Comparison of ENCODE assay signal across 16 mouse cellular contexts in genomic region chr6:49491526-49491925, GRCm38 (mm10).
"Had no signal": no experiment of that assay in that cellular context is flagged by ENCODE, and none has a peak within 500 bp of the region (broad histone marks: within the 10 kb centered on the region; RNA-seq: fewer than 3 reads in every experiment).

No protein-coding gene starts in this region.

- H3K4me3 ChIP-seq: neural tube, embryonic 12.5 days; neural tube, embryonic 13.5 days; neural tube, embryonic 15.5 days; stomach, embryonic 15.5 days had no signal

- H3K36me3 ChIP-seq: neural tube, embryonic 12.5 days; neural tube, embryonic 13.5 days; neural tube, embryonic 15.5 days; stomach, embryonic 15.5 days had no signal

- H3K4me2 ChIP-seq: neural tube, embryonic 12.5 days; neural tube, embryonic 13.5 days; neural tube, embryonic 15.5 days; stomach, embryonic 15.5 days had no signal

- DNase-seq: retina, postnatal 1 day; right cerebral cortex, adult 18-20 months; right cerebral cortex, postnatal 14 days; right cerebral cortex, postnatal 25 days; right cerebral cortex, postnatal 4 days; spleen, adult 18-20 months; thymus, adult 18-20 months; thymus, adult 2 months; thymus, postnatal 14 days; thymus, postnatal 25 days; thymus, postnatal 36 days; thymus, postnatal 4 days had no signal

- H3K27me3 ChIP-seq: neural tube, embryonic 12.5 days; neural tube, embryonic 13.5 days; neural tube, embryonic 15.5 days; stomach, embryonic 15.5 days had no signal

- H3K27ac ChIP-seq: neural tube, embryonic 12.5 days; neural tube, embryonic 13.5 days; neural tube, embryonic 15.5 days; stomach, embryonic 15.5 days had no signal

- H3K9ac ChIP-seq: neural tube, embryonic 12.5 days; neural tube, embryonic 13.5 days; neural tube, embryonic 15.5 days; stomach, embryonic 15.5 days had no signal

- H3K9me3 ChIP-seq: neural tube, embryonic 12.5 days; neural tube, embryonic 15.5 days; stomach, embryonic 15.5 days had no signal

- H3K4me1 ChIP-seq: neural tube, embryonic 12.5 days; neural tube, embryonic 13.5 days; neural tube, embryonic 15.5 days; stomach, embryonic 15.5 days had no signal
